In genomic region chrX:133602068-133602467, GRCm38 (mm10) we compare ENCODE assay signal across 27 mouse cellular contexts.
DNase-seq lines count a peak whose midpoint lies in the region; ATAC-seq and TF ChIP-seq lines count a peak whose summit lies in the region.
"Had no signal": no experiment of that assay in that cellular context is flagged by ENCODE, and none has a peak within 500 bp of the region (broad histone marks: within the 10 kb centered on the region; RNA-seq: fewer than 3 reads in every experiment).

No protein-coding gene starts in this region.

- no peaks in the 10 kb centered on the region for H3K36me3 ChIP-seq in forebrain, embryonic 14.5 days (ENCODE audit: control insufficient read depth, insufficient read depth, low read length)
- H3K36me3 ChIP-seq in forebrain, embryonic 12.5 days (replicated peaks) = no peaks in the 10 kb centered on the region
- peaks cover 0 to 5% of the 10 kb centered on the region in 2 experiments; a peak in 2 of 4 replicates for H3K36me3 ChIP-seq in MEL (ENCODE audit: control insufficient read depth in 1 of 2, insufficient read depth in 2 of 2, low read length in 2 of 2)
- no peaks in the 10 kb centered on the region for H3K36me3 ChIP-seq in embryonic facial prominence, embryonic 13.5 days
- H3K36me3 ChIP-seq in myocyte (ENCODE audit: control insufficient read depth, insufficient read depth) = no peaks in the 10 kb centered on the region
- no peaks in the 10 kb centered on the region for H3K36me3 ChIP-seq in heart, embryonic 10.5 days
- H3K36me3 ChIP-seq: hindbrain, embryonic 13.5 days; kidney, embryonic 15.5 days; neural tube, embryonic 15.5 days; stomach, embryonic 15.5 days had no signal

- H3K27ac ChIP-seq in forebrain, embryonic 14.5 days (ENCODE audit: low read depth, low read length) = no peak overlapping the region
- no peak overlapping the region for H3K27ac ChIP-seq in forebrain, embryonic 12.5 days
- H3K27ac ChIP-seq in MEL (ENCODE audit: control insufficient read depth, low read depth, low read length) = no peak overlapping the region
- peak overlapping the region; percentile 22; the same call in 1 of the 2 replicates for H3K27ac ChIP-seq in embryonic facial prominence, embryonic 13.5 days
- H3K27ac ChIP-seq in heart, embryonic 10.5 days = no peak overlapping the region
- H3K27ac ChIP-seq: hindbrain, embryonic 13.5 days; kidney, embryonic 15.5 days; layer of hippocampus, adult 2 months; liver, embryonic 14.5 days; neural tube, embryonic 15.5 days; stomach, embryonic 15.5 days had no signal

- no peaks in the 10 kb centered on the region; the same call in none of the 2 replicates for H3K4me1 ChIP-seq in forebrain, embryonic 14.5 days (ENCODE audit: control insufficient read depth, insufficient read depth, low read length)
- no peaks in the 10 kb centered on the region for H3K4me1 ChIP-seq in forebrain, embryonic 12.5 days
- H3K4me1 ChIP-seq in MEL (ENCODE audit: control insufficient read depth in 1 of 2, insufficient read depth in 2 of 2, low read length in 2 of 2) = peaks cover 3 to 12% of the 10 kb centered on the region in 2 experiments
- H3K4me1 ChIP-seq in embryonic facial prominence, embryonic 13.5 days = peaks cover 19% of the 10 kb centered on the region; the same call in 1 of the 2 replicates
- no peaks in the 10 kb centered on the region for H3K4me1 ChIP-seq in heart, embryonic 10.5 days
- H3K4me1 ChIP-seq: hindbrain, embryonic 13.5 days; kidney, embryonic 15.5 days; neural tube, embryonic 15.5 days; stomach, embryonic 15.5 days had no signal

- no peaks in the 10 kb centered on the region for H3K27me3 ChIP-seq in forebrain, embryonic 14.5 days (replicated peaks; ENCODE audit: control insufficient read depth, insufficient read depth, low read length)
- H3K27me3 ChIP-seq in forebrain, embryonic 12.5 days = 0 out of 2 replicates have a peak, but pooled peaks cover 5% of the 10 kb centered on the region
- H3K27me3 ChIP-seq in MEL (ENCODE audit: control insufficient read depth in 1 of 2, insufficient read depth in 2 of 2, low read length in 2 of 2) = no peaks in the 10 kb centered on the region
- peaks cover 6% of the 10 kb centered on the region for H3K27me3 ChIP-seq in embryonic facial prominence, embryonic 13.5 days
- no peaks in the 10 kb centered on the region for H3K27me3 ChIP-seq in myocyte (ENCODE audit: control insufficient read depth, insufficient read depth, insufficient read length)
- no peaks in the 10 kb centered on the region for H3K27me3 ChIP-seq in heart, embryonic 10.5 days (ENCODE audit: insufficient read depth, poor library complexity, severe bottlenecking)
- H3K27me3 ChIP-seq: neural tube, embryonic 15.5 days; stomach, embryonic 15.5 days had no signal

- no peak for TF ChIP-seq CTCF in MEL (IDR thresholded peaks at IDR 0.05 in 2 of 3, conservative IDR thresholded peaks at IDR 0.05 in 1 of 3; ENCODE audit: control insufficient read depth in 1 of 3, insufficient read depth in 1 of 3, low read depth in 2 of 3, low read length in 3 of 3, poor library complexity in 1 of 3, severe bottlenecking in 1 of 3)

- H3ac ChIP-seq in myocyte (ENCODE audit: control insufficient read depth, insufficient read length) = no peak overlapping the region

- no peak overlapping the region for H3K4me3 ChIP-seq in forebrain, embryonic 14.5 days (ENCODE audit: low read depth, low read length)
- no peak overlapping the region for H3K4me3 ChIP-seq in forebrain, embryonic 12.5 days (replicated peaks)
- H3K4me3 ChIP-seq in MEL (ENCODE audit: control insufficient read depth in 1 of 2, insufficient read depth in 1 of 2, low read depth in 2 of 2, low read length in 2 of 2) (no peak overlapping the region), myocyte (no peak overlapping the region)
- no peak overlapping the region for H3K4me3 ChIP-seq in embryonic facial prominence, embryonic 13.5 days
- H3K4me3 ChIP-seq in heart, embryonic 10.5 days = no peak overlapping the region
- H3K4me3 ChIP-seq: hindbrain, embryonic 13.5 days; kidney, embryonic 15.5 days; layer of hippocampus, adult 2 months; neural tube, embryonic 15.5 days; stomach, embryonic 15.5 days had no signal

- H3K79me2 ChIP-seq in MEL (ENCODE audit: control insufficient read depth, insufficient read depth, low read length, poor library complexity) (no peaks in the 10 kb centered on the region), myocyte (ENCODE audit: control insufficient read depth, insufficient read depth) (no peaks in the 10 kb centered on the region)

- TF ChIP-seq EP300 in MEL (IDR thresholded peaks at IDR 0.05; ENCODE audit: low read depth in 1 of 2, low read length in 2 of 2) = no peak

- no peaks in the 10 kb centered on the region for H3K9me3 ChIP-seq in forebrain, embryonic 14.5 days (replicated peaks; ENCODE audit: control insufficient read depth, low read length)
- no peaks in the 10 kb centered on the region for H3K9me3 ChIP-seq in forebrain, embryonic 12.5 days
- no peaks in the 10 kb centered on the region for H3K9me3 ChIP-seq in MEL (replicated peaks; ENCODE audit: insufficient read depth, low read length)
- H3K9me3 ChIP-seq in embryonic facial prominence, embryonic 13.5 days = no peaks in the 10 kb centered on the region
- H3K9me3 ChIP-seq in heart, embryonic 10.5 days = no peaks in the 10 kb centered on the region
- H3K9me3 ChIP-seq: hindbrain, embryonic 13.5 days; kidney, embryonic 15.5 days; neural tube, embryonic 15.5 days; stomach, embryonic 15.5 days had no signal

- peak; percentile 60 for ATAC-seq in forebrain, embryonic 14.5 days
- ATAC-seq in forebrain, embryonic 12.5 days (ENCODE audit: low FRiP score) = no peak
- no peak for ATAC-seq in embryonic facial prominence, embryonic 13.5 days (ENCODE audit: insufficient number of reproducible peaks, insufficient read depth, low FRiP score, low TSS enrichment, low read depth)

- TF ChIP-seq RAD21 in MEL (IDR thresholded peaks at IDR 0.05; ENCODE audit: low read depth, low read length) = no peak

- no peak overlapping the region for H3K9ac ChIP-seq in forebrain, embryonic 14.5 days (ENCODE audit: low read length)
- H3K9ac ChIP-seq in forebrain, embryonic 12.5 days = no peak overlapping the region
- no peak overlapping the region for H3K9ac ChIP-seq in MEL (ENCODE audit: control insufficient read depth, low read depth, low read length, poor library complexity, severe bottlenecking)
- H3K9ac ChIP-seq in embryonic facial prominence, embryonic 13.5 days = no peak overlapping the region
- H3K9ac ChIP-seq: hindbrain, embryonic 13.5 days; kidney, embryonic 15.5 days; liver, embryonic 14.5 days; neural tube, embryonic 15.5 days; stomach, embryonic 15.5 days had no signal

- 53% methylated on average over 2 of the region's 2 CpGs for WGBS in forebrain, embryonic 14.5 days
- 77% methylated on average over 2 of the region's 2 CpGs for WGBS in forebrain, embryonic 12.5 days
- WGBS in embryonic facial prominence, embryonic 13.5 days = 44% methylated on average over 2 of the region's 2 CpGs
- 66% methylated on average over 2 of the region's 2 CpGs for WGBS in heart, embryonic 10.5 days

- peak; percentile 60 for DNase-seq in forebrain, embryonic 14.5 days (ENCODE audit: low spot score)
- DNase-seq in MEL (ENCODE audit: low read depth, low spot score) (peak; percentile 37), liver (no peak)
- DNase-seq in heart, embryonic 10.5 days (ENCODE audit: low spot score) = no peak
- DNase-seq: adrenal gland, postnatal 14 days; B cell, adult 2 months; cerebellum, adult 11-12 months; cerebellum, adult 9-11 months; gastrocnemius, postnatal 14 days; heart, adult 11 months; heart, postnatal 36 days; kidney, adult 11 months; kidney, postnatal 36 days; lung, adult 2 months; lung, postnatal 10 days; midbrain, embryonic 14.5 days; right cerebral cortex, postnatal 25 days had no signal

- TF ChIP-seq POLR2A in MEL (IDR thresholded peaks at IDR 0.05; ENCODE audit: control insufficient read depth in 1 of 2, insufficient read depth in 1 of 2, low read depth in 1 of 2, low read length in 2 of 2, poor library complexity in 1 of 2) (no peak), myocyte (IDR thresholded peaks at IDR 0.05; ENCODE audit: insufficient read length, low read depth) (no peak)

- no peak overlapping the region for H3K4me2 ChIP-seq in forebrain, embryonic 14.5 days (ENCODE audit: low read length)
- H3K4me2 ChIP-seq in forebrain, embryonic 12.5 days = no peak overlapping the region
- H3K4me2 ChIP-seq in embryonic facial prominence, embryonic 13.5 days = no peak overlapping the region
- peak overlapping the region; percentile 74 for H3K4me2 ChIP-seq in myocyte (ENCODE audit: low read depth)
- H3K4me2 ChIP-seq: heart, embryonic 11.5 days; hindbrain, embryonic 13.5 days; kidney, embryonic 15.5 days; neural tube, embryonic 15.5 days; stomach, embryonic 15.5 days had no signal

TF ChIP-seq in MEL, 35 proteins besides CTCF, POLR2A, EP300 and RAD21:
- TF ChIP-seq UBTF (IDR thresholded peaks at IDR 0.05; ENCODE audit: borderline replicate concordance, insufficient read depth, low read depth, low read length) (no peak), USF2 (IDR thresholded peaks at IDR 0.05; ENCODE audit: borderline replicate concordance in 1 of 2, insufficient read depth in 1 of 2, low read depth in 1 of 2, low read length in 2 of 2) (no peak), CHD1 (IDR thresholded peaks at IDR 0.05; ENCODE audit: low read depth, low read length) (no peak), USF1 (IDR thresholded peaks at IDR 0.05; ENCODE audit: low read depth, low read length) (no peak), POLR2AphosphoS2 (IDR thresholded peaks at IDR 0.05; ENCODE audit: low read length) (no peak), JUND (IDR thresholded peaks at IDR 0.05; ENCODE audit: low read depth, low read length) (no peak), MAZ (IDR thresholded peaks at IDR 0.05; ENCODE audit: low read depth, low read length) (no peak)

TF ChIP-seq in myocyte, 11 proteins besides CTCF, POLR2A, EP300 and RAD21:
- no peak for TF ChIP-seq REST (IDR thresholded peaks at IDR 0.05; ENCODE audit: insufficient read depth, insufficient read length)
- no peak for TF ChIP-seq MAX (IDR thresholded peaks at IDR 0.05; ENCODE audit: low read depth)
- TF ChIP-seq TCF12 (IDR thresholded peaks at IDR 0.05; ENCODE audit: insufficient read depth, poor library complexity, severe bottlenecking) = peak; percentile 6
- peak; percentile 56; the same call in 1 of the 2 replicates for TF ChIP-seq CEBPB (IDR thresholded peaks at IDR 0.05; ENCODE audit: insufficient read depth, poor library complexity, severe bottlenecking)

Comparison
In these comparisons a context has a peak if more than half of its experiments do, and no peak if none do; other contexts are left out.
1. DNase-seq: peak in forebrain, embryonic 14.5 days (single experiment) and MEL (single experiment); none in liver (single experiment) and heart, embryonic 10.5 days (single experiment).